Mouse (Mus musculus): ENCODE results near the gene Rgs3. TPM values are rescaled to one million over a fixed set of nuclear protein-coding genes. Genes with fewer than 3 reads are reported as not detected.

Rgs3 gene
- total RNA-seq, 2 experiments from 2014 or later: 7.5 to 9.5 TPM

- intact Hi-C loops (cut with DNase I): no loop called here
Observed at GRCm38 (mm10) chr4:62651179-62651760, 91.6 kb downstream of the Rgs3 start.

GRCm38 (mm10) chr4:62652215-62652614, 92.6 kb downstream of the Rgs3 start:
- no peak for DNase-seq
- intact Hi-C loops (cut with DNase I): no loop called here

More at GRCm38 (mm10) chr4:62651179-62651760, 91.6 kb downstream of the Rgs3 start:
- DNase-seq: no peak

GRCm38 (mm10) chr4:62652921-62653757, 93.5 kb downstream of the Rgs3 start:
- DNase-seq: no peak
- intact Hi-C loops (cut with DNase I): no loop called here

- no peak for DNase-seq
- intact Hi-C loops (cut with DNase I): no loop called here
Observed at GRCm38 (mm10) chr4:62653922-62654661, 94.4 kb downstream of the Rgs3 start.

GRCm38 (mm10) chr4:62659264-62659663, 99.6 kb downstream of the Rgs3 start:
- DNase-seq: peak in 1 of 2 experiments; percentile 22
- intact Hi-C loops (cut with DNase I): no loop called here

GRCm38 (mm10) chr4:62659861-62660553, 100.4 kb downstream of the Rgs3 start:
- DNase-seq: no peak
- intact Hi-C loops (cut with DNase I): no loop called here

GRCm38 (mm10) chr4:62660554-62660864, 100.9 kb downstream of the Rgs3 start:
- intact Hi-C loops (cut with DNase I): no loop called here

GRCm38 (mm10) chr4:62661311-62661849, 101.7 kb downstream of the Rgs3 start:
- peak in 1 of 2 experiments; percentile 31 for DNase-seq
- intact Hi-C loops (cut with DNase I): no loop called here

More at GRCm38 (mm10) chr4:62660554-62660864, 100.9 kb downstream of the Rgs3 start:
- DNase-seq: no peak

- DNase-seq: no peak
- intact Hi-C loops (cut with DNase I): no loop called here
Observed at GRCm38 (mm10) chr4:62663348-62663747, 103.7 kb downstream of the Rgs3 start.

GRCm38 (mm10) chr4:62665842-62666241, 106.2 kb downstream of the Rgs3 start:
- intact Hi-C loops (cut with DNase I): no loop called here
- no peak for DNase-seq

- intact Hi-C loops (cut with DNase I): no loop called here
- DNase-seq: no peak
Observed at GRCm38 (mm10) chr4:62668666-62669065, 109.0 kb downstream of the Rgs3 start.

GRCm38 (mm10) chr4:62669094-62670071, 109.7 kb downstream of the Rgs3 start:
- peak in 1 of 2 experiments; percentile 25 for DNase-seq
- intact Hi-C loops (cut with DNase I): no loop called here

GRCm38 (mm10) chr4:62673531-62674030, 113.9 kb downstream of the Rgs3 start:
- intact Hi-C loops (cut with DNase I): no loop called here
- no peak for DNase-seq

- DNase-seq: no peak
- intact Hi-C loops (cut with DNase I): no loop called here
Observed at GRCm38 (mm10) chr4:62674031-62674995, 114.7 kb downstream of the Rgs3 start.

GRCm38 (mm10) chr4:62675394-62675793, 115.7 kb downstream of the Rgs3 start:
- no peak for DNase-seq
- intact Hi-C loops (cut with DNase I): no loop called here

GRCm38 (mm10) chr4:62677047-62677737, 117.5 kb downstream of the Rgs3 start:
- no peak for DNase-seq
- intact Hi-C loops (cut with DNase I): no loop called here

GRCm38 (mm10) chr4:62679157-62679556, 119.5 kb downstream of the Rgs3 start:
- intact Hi-C loops (cut with DNase I): no loop called here
- no peak for DNase-seq
